In genomic region chr15:31989593-31990290, GRCm38 (mm10) we compare ENCODE assay signal across 11 mouse cellular contexts.
DNase-seq lines count a peak whose midpoint lies in the region; TF ChIP-seq lines count a peak whose summit lies in the region.
"Had no signal": no experiment of that assay in that cellular context is flagged by ENCODE, and none has a peak within 500 bp of the region (broad histone marks: within the 10 kb centered on the region; RNA-seq: fewer than 3 reads in every experiment).

No protein-coding gene starts in this region.

- 0 out of 2 replicates have a peak, but pooled peaks cover 3% of the 10 kb centered on the region for H3K4me1 ChIP-seq in embryonic facial prominence, embryonic 10.5 days

- TF ChIP-seq CTCF in layer of hippocampus, adult 2 months (conservative IDR thresholded peaks at IDR 0.05): no peak

- H3K4me3 ChIP-seq in layer of hippocampus, adult 2 months: no peak overlapping the region
- no peak overlapping the region for H3K4me3 ChIP-seq in embryonic facial prominence, embryonic 10.5 days
- H3K4me3 ChIP-seq: limb, embryonic 10.5 days had no signal

- H3K36me3 ChIP-seq in embryonic facial prominence, embryonic 10.5 days (replicated peaks): no peaks in the 10 kb centered on the region
- H3K36me3 ChIP-seq: limb, embryonic 10.5 days had no signal

- H3K9me3 ChIP-seq in embryonic facial prominence, embryonic 10.5 days: no peaks in the 10 kb centered on the region
- H3K9me3 ChIP-seq: limb, embryonic 10.5 days had no signal

- H3K27me3 ChIP-seq in embryonic facial prominence, embryonic 10.5 days (replicated peaks; ENCODE audit: low read depth, poor library complexity, severe bottlenecking): no peaks in the 10 kb centered on the region

- 79% methylated on average over 6 of the region's 6 CpGs for WGBS in embryonic facial prominence, embryonic 10.5 days

- peak; percentile 6 for DNase-seq in gastrocnemius, postnatal 25 days
- no peak for DNase-seq in gastrocnemius, postnatal 14 days
- peak; percentile 44 to 48 for DNase-seq in right cerebral cortex, postnatal 10 days (ENCODE audit: low spot score in 2 of 2)
- DNase-seq in right cerebral cortex, postnatal 4 days: no peak
- DNase-seq in layer of hippocampus, adult 2 months (ENCODE audit: low spot score in 2 of 2): peak; percentile 36 to 49
- DNase-seq in kidney, postnatal 25 days: no peak
- no peak for DNase-seq in embryonic facial prominence, embryonic 10.5 days (ENCODE audit: low spot score)
- no peak for DNase-seq in testis, postnatal 10 days (ENCODE audit: low spot score)
- DNase-seq: B cell, adult 2 months; gastrocnemius, postnatal 36 days had no signal

- H3K27ac ChIP-seq in layer of hippocampus, adult 2 months: peak overlapping the region; percentile 79
- H3K27ac ChIP-seq in embryonic facial prominence, embryonic 10.5 days (replicated peaks): no peak overlapping the region
- H3K27ac ChIP-seq: limb, embryonic 10.5 days had no signal

- intact Hi-C loops in gastrocnemius, postnatal 14 days (cut with DNase I; ENCODE audit: low total_unique reads): no loop called here

Comparison
In these comparisons a context has a peak if more than half of its experiments do, and no peak if none do; other contexts are left out.
1. DNase-seq: peak in gastrocnemius, postnatal 25 days (single experiment), right cerebral cortex, postnatal 10 days (2 of 2) and layer of hippocampus, adult 2 months (2 of 2); none in gastrocnemius, postnatal 14 days (single experiment), right cerebral cortex, postnatal 4 days (single experiment), kidney, postnatal 25 days (0 of 2), embryonic facial prominence, embryonic 10.5 days (single experiment) and testis, postnatal 10 days (single experiment).